Mouse (Mus musculus) thymus, postnatal 10 days (tissue): Measurements from ENCODE around the gene Zfp106.

Experiments used
- DNase-seq, 2 experiments: peaks; one replicate each; pipeline ENCODE4 v3.0.0; 2021; ENCODE audit warnings: low spot score in 2 of 2

Gene Zfp106

DNA sequence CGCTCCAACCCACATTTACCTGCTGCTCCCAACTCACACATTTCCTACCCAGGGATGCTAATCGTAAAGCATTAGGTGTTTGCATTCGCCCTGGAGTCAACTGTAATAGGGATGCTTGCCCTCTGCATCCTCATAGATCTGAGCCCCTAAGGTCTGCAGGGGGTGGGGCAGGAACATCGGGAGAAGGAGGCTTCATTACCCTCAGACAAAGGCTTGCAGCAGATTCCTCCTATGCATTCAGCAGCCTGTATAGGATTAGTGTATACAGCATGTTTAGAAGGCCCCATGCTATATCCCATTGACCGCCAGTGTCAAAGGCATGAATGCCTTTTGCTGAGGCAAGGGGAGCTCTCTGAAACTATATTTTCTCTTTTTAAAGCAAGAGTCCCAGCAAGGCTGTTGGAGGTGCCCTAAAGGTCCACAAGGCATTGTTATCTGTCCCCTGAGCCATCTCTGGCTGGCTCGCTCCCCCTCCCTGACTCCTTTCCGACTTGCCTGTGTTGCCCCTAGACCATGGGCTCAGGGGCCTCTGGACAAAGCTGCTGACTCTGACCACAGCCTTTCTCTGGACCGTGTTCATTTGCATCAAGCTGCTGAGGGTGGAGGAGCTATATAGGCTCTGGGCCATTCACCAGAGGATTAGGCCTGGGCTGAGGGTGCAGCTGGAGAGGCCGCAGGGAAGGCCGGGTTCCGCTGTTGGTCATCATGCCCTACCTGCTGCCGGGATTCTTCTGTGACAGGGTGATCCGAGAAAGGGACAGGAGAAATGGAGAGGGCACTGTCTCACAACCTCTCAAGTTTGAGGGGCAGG lies 87.2 kb downstream of the Zfp106 start:
- DNase-seq = no peak

DNA sequence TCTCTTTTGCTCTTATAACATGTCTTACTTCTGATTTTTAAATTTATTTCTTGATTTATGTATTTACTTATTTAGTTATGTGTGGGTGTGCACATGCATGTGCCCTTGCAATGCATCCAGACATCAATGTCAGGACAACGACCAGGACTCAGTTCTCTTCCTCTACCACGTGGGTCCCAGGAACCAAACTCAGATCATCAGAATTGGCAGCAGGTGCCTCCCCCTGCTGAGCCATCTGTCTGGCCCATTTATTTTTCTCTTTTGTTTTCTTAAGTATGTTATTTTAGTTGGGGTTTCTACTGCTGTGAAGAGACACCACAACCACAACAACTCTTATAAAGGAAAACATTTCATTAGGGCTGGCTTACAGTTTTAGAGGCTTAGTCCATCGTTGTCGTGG lies 92.8 kb downstream of the Zfp106 start:
- no peak for DNase-seq

DNA sequence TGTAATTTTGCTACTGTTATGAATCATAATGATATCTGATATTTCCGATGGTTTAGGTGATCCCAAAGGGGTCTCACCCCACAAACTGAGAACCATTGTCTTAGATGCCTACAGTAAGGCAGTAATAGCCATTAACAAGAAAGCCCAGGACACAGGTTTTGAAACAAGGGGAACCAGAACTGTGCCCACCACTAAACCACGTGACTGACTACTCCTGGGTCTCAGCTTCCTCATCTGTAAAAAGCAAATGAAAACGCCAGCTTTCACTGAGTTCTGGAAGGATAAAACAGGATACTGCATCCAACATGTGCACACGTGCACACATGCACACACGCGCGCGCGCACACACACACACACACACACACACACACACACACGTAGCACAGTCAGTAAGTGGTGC lies 93.9 kb downstream of the Zfp106 start:
- no peak for DNase-seq

DNA sequence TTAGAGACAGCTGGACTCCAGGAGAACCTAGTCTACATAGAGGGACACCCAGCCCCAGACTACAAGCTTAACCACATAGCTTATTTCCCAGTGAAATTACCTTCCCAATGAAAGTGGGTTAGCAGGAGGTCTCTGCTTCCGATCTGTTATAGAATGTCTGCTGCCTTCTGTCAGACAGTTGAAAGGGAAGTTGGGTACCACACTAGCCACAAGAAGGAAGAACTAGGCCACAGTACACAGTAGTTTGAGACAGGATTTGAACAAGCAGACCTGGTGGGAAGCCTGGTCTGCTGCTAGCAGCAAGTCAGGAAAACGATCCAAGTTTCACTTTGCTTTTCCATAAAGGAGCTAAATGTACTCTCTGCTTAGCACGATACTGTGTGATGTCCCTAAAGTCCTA lies 94.4 kb downstream of the Zfp106 start:
- DNase-seq = peak; percentile 50 to 55

DNA sequence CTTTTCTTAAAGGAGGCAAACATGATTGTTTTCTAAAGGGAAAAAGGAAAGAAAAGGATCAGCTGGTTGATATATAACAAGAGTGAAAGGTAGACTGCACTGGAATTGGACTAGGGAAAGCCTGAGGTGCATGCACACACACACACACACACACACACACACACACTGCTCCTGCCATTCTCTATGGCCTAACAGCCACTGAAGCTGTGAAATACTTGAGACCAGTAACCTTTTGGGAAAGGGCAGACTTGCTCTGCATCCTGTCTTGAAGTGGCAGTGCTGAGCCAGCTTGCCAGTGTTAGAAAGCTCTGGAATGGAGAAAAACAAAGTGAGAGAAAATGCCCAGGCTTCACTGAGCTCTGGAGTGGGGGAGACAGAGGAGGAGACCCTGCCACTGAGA lies 95.6 kb downstream of the Zfp106 start:
- no peak for DNase-seq

DNA sequence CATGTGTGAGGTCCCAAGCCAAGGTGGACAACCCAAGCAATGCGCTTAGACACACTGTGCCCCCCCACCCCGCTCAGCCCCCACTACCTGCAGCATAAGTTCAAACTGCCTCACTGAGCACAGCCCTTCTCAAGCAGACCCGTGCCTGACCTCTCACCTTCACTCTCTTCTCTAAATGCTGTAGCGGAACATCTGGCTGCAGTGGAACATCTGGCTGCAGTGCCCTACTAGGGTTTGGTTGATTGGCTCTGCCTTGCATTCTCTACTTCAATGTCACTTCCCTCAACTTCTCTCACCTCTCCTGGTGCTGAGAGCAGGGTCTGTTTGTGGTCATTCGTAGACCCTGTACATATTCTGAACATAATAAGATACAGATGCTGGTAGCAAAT lies 98.3 kb downstream of the Zfp106 start:
- no peak for DNase-seq

DNA sequence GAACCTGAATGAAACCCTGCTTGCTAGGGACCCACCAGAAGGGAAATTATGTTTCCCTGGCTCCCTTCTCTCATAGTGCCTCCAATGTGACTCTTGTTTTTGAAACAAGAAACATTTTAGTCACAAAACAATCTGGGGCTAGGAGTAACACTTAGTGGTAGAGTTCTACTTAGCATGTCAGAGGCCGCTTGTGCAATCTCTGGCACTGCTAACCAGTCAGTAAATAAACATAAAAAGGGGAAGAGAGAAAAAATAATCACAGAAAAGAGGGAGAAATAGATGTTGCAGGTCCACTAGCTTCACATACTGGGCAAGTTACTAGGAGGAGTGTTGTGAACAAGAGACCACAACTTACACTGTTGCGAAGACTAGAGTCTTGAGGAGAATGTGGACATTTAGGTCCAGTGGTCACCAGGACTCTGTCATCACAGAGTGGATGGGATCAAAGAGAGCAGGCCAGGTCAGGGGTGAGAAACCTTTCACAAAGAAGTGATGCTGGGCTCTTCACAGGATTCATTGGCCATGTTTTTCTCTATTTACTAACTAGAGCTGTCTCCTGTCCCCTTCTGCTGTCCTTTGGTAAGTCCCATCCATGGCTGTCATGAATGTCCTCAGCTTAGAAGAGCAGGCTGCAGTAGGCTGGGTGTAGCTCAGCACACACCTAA lies 98.8 kb downstream of the Zfp106 start:
- DNase-seq = no peak

DNA sequence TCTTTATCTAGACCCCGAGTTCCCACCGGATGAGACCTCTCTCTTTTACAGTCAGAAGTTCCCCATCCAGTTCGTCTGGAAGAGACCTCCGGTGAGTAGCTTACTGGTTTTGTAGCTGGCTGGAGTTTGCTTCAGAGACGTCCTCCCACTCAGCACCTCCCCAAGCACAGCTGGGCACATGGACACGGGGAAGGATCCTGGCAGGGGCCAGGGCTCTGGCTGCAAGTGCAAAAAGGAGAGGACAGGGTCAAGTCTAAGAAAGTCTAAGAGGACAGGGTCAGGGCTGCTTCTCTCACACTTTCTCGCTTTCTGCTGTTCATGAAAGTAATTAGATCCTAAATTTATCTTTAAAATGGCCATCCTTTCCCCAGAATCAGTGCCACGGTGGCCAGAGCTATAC lies 99.6 kb downstream of the Zfp106 start:
- no peak for DNase-seq

DNA sequence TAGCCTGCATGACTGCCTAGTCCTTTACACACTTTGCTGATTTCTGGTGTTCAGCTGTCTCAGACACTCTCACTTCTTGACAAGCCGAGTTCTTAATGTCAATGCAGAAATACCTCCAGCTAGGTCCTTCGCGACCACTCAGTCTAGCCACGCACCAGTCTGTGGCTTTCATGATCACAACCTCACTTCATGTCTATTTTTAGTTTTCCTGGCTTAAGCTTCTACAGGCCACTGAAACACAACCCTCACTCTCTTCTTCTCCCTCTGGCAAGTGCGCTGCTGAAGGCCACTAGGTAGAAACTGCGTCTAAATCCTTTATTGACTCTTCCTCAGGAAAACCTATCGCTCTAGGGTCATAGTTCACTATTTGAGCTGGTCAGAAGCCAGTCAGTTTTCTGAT lies 100.3 kb downstream of the Zfp106 start:
- no peak for DNase-seq

DNA sequence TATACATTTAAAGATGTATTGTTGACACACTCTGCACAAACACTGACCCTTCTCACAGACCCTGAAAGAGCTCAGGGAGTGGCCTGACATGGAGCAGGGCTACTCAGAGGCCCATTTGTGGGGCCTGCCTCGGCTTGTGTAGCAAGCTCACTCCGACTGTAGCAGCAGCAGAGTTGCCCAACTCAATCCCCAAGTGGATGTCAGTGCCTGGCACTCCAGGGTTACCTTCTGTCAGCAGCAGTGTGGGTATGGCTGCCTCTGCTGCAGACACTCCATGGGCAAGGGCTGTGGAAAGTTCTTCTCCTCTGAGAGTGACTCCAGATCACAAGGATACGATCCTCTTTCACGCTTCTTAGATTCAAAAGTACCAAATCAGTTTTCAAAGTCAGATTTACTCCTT lies 103.4 kb downstream of the Zfp106 start:
- no peak for DNase-seq
